Mouse (Mus musculus): ENCODE measurements around the gene Alpk1.

GRCm38 (mm10) chr3:127804439-127804838, 24.1 kb upstream of the Alpk1 start:
- TF ChIP-seq CTCF (IDR thresholded peaks at IDR 0.05; ENCODE audit: low read depth, low read length), result no peak
- no peak for TF ChIP-seq POLR2A (IDR thresholded peaks at IDR 0.05; ENCODE audit: borderline replicate concordance, low read depth, low read length)
